Mouse (Mus musculus): Measurements from ENCODE around the gene AW011738. TPM values are rescaled to one million over a fixed set of nuclear protein-coding genes. Genes with fewer than 3 reads are reported as not detected.

The AW011738 gene
- polyA plus RNA-seq, 1 experiment from 2014 or later: 2.3 TPM

DNA sequence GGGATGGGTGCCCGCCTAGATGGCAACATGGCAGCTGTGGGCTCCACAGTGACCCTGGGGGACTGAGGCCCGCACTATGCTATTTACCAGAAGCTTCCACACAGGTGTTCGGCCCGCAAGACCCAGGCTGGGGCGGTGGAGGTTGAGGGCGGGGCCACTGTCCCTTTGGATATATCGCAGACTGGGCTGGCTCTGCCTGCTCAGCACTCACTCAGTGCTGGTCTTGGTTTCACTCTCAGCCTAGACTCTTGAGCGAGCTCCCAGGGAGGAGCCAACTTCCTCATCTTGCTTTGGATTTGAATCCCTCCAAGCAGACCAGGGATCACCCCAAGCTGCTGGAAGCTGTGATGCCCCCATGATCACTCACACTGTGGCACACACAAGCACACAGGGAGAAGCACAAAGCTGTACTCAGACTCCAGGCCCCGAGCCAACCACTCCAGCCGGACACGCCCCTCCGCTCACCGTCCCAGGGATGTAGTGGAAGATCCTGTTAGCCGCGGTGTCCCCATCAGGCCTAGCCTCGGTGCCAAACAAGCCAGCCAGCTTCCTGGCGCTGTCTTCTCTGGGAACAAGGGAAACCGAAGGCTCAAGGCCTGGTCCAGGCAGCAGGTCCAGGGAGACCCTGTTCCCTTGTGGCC lies 24.8 kb downstream of the AW011738 start:
- peak overlapping the region; percentile 33; the same call in 1 of the 2 replicates for H3K27ac ChIP-seq
- 33% methylated on average over 18 of the region's 18 CpGs for WGBS
- peak overlapping the region; percentile 42 for H3K4me2 ChIP-seq
- H3K9ac ChIP-seq: peak overlapping the region; percentile 40
- ATAC-seq (ENCODE audit: insufficient number of reproducible peaks, insufficient read depth, low FRiP score, low TSS enrichment, low read depth): no peak
- H3K9me3 ChIP-seq: no peaks in the 10 kb centered on the region
- H3K27me3 ChIP-seq: no peaks in the 10 kb centered on the region
- peaks cover 41% of the 10 kb centered on the region for H3K36me3 ChIP-seq
- peaks cover 9% of the 10 kb centered on the region for H3K4me1 ChIP-seq
- H3K4me3 ChIP-seq: peak overlapping the region; percentile 17

DNA sequence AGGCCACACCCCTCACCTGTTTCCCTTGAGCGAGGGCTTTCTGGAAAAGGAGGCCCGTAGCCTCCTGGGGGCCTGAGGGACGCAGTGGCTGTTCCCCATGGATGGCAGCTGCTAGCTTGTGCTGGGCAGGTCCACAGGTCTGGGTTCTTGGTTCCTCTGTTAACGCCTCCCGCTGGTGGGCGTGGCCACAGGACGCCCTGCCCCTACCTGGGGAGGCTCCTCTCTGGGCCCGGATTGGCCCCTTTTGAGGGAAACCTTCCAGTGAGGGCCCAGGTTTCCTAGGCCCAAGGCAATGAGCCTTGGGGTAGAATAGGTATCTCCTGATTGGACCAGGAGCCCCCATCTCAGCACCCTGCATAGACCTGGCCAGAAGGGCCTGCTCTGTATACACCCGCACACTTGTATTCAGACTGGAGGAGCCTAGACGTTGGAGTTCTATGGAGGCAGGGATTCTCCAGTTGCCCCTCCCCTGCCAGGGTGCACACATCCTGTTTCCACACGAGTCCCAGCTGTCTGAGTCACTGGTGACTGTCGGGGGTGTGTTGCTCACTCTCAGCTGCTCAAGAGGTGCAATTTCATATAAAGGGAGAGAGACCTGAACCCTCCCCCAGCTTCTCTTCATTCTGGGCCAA lies 25.4 kb downstream of the AW011738 start:
- WGBS: 21% methylated on average over 12 of the region's 12 CpGs
- ATAC-seq (ENCODE audit: insufficient number of reproducible peaks, insufficient read depth, low FRiP score, low TSS enrichment, low read depth): peak; percentile 35; the same call in 1 of the 2 replicates
- Histone ChIP-seq H3K4me3 (peak overlapping the region; percentile 17), H3K4me2 (peak overlapping the region; percentile 42), H3K4me1 (peaks cover 12% of the 10 kb centered on the region), H3K27ac (no peak overlapping the region), H3K9me3 (no peaks in the 10 kb centered on the region), H3K27me3 (no peaks in the 10 kb centered on the region), H3K9ac (peak overlapping the region; percentile 40; the same call in 1 of the 2 replicates), H3K36me3 (peaks cover 44% of the 10 kb centered on the region)

DNA sequence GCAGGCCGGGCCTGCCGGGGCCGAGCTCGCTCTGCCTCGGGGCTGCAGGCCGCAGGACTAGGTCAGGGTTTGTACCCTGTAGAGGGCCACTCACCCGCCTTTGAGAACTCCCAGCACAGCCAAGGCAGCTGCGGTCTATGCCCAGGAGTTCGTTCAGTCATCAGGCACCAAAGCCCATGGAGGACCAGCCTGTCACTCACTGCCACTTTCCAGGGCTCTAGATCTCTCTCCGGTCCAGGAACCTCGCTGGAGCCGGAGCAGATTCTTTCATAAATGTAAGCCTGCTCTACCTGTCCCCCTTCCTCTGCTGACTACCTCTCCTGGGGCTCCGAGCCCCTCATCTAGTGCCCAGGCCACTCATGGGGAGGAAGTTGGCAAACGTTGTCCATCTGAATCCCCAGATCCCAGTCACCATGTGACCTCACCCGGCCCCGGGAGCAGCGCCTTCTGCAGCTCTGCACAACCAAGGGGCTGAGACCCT lies 31.0 kb downstream of the AW011738 start:
- Histone ChIP-seq H3K27ac (peak overlapping the region; percentile 39; the same call in 1 of the 2 replicates), H3K9ac (peak overlapping the region; percentile 88), H3K9me3 (no peaks in the 10 kb centered on the region), H3K4me3 (peak overlapping the region; percentile 74), H3K4me1 (peaks cover 18% of the 10 kb centered on the region), H3K36me3 (peaks cover 58% of the 10 kb centered on the region), H3K4me2 (peak overlapping the region; percentile 95), H3K27me3 (no peaks in the 10 kb centered on the region)
- WGBS: 2% methylated on average over 17 of the region's 17 CpGs
- no peak for ATAC-seq (ENCODE audit: insufficient number of reproducible peaks, insufficient read depth, low FRiP score, low TSS enrichment, low read depth)

DNA sequence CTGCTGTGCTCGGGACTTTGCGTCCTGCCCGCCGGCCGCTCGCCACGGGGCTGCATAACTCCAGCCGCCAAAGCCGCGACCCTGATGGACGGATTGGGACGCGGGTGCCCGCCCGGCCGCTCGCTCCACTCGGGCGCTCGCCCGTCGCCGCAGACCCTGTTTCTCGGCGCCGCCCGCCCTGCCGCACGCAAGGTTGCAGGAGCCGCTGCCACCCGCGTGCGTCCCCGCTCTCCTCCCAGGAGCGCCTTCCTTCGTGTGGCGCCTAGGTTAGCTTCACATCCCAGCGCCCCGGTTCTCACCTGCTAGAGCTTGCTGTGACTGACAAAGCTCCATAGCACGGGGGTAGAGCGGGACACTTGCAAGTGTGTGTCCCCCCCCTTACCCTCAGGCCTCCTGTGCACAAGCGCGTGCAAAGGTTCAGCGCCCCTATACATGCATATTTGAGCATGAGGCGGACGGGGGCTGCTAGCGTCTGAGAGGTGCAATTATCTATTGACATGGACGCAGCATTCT lies 31.7 kb downstream of the AW011738 start, which contains the start of gene Plekhn1:
Gene Plekhn1 (minus strand): TSS at position 157 of the 513 bp plus-strand sequence.
- Histone ChIP-seq H3K9me3 (no peaks in the 10 kb centered on the region), H3K36me3 (peaks cover 58% of the 10 kb centered on the region), H3K27me3 (no peaks in the 10 kb centered on the region), H3K9ac (peak within 1 kb of the TSS; percentile 88), H3K4me2 (peak within 1 kb of the TSS; percentile 95), H3K4me3 (peak within 1 kb of the TSS; percentile 88), H3K4me1 (peaks cover 18% of the 10 kb centered on the region), H3K27ac (peak within 1 kb of the TSS; percentile 91)
- under 1% methylated on average over 46 of the region's 48 CpGs for WGBS
- ATAC-seq (ENCODE audit: insufficient number of reproducible peaks, insufficient read depth, low FRiP score, low TSS enrichment, low read depth): no peak

DNA sequence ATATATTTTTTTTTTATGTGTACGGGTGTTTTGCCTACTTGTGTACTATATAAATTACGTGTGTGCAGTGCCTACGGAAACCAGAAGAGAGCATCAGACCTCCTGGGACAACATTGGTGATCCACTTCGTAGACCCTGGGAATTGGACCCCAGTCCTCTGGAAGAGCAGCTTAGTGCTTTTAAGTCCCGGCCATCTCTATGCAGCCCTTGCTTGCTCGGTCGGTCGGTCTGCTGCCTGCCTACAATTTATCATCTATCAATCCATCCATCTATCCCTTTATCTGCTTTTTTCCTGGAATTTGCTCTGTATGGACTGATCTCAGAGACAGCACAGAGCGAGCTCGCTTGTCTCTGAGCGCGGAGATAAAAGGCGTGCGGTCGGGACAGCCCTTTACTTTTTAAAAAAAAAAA lies 32.3 kb downstream of the AW011738 start:
- peaks cover 58% of the 10 kb centered on the region for H3K36me3 ChIP-seq
- peak overlapping the region; percentile 95 for H3K4me2 ChIP-seq
- H3K27ac ChIP-seq: peak overlapping the region; percentile 91
- H3K9ac ChIP-seq: peak overlapping the region; percentile 80; the same call in 1 of the 2 replicates
- H3K9me3 ChIP-seq: no peaks in the 10 kb centered on the region
- H3K4me3 ChIP-seq: peak overlapping the region; percentile 88
- H3K4me1 ChIP-seq: peaks cover 18% of the 10 kb centered on the region
- ATAC-seq (ENCODE audit: insufficient number of reproducible peaks, insufficient read depth, low FRiP score, low TSS enrichment, low read depth): no peak
- WGBS: 1% methylated on average over 15 of the region's 15 CpGs
- H3K27me3 ChIP-seq: no peaks in the 10 kb centered on the region

DNA sequence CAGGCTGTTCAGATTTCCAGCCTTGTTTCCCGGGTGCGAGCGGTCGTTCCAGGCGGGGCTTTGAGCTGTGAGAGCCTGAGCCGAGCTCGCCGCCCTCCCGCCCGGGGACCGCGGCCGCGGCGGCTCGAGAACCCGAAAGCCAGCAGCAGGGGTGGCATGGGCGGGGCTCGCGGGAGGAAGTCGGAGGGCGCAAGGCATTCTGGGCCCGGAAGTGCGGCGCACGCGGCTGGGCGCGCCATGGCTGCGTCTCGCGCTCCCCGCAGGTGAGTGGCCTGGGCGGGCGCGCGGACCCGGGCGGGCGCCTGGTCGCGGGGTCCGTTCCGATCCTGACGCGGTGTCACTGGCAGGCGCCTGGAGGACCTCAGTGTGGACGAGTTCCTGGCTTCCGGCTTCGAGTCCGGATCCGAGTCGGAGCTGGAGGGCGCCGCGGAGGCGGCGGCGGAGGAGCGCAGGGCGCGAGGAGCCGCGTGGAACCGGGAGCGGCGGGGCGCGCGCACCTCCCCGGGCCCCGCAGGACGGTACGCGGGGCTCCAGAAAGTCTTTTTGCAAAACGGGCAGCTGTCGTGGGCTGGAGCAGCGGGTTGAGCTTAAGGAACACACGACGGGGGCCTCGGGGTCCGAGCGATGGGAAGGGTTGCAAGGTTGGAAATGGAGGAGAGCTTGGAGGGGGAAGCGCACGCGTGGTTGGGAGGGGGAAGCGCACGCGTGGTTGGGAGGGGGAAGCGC lies 32.9 kb downstream of the AW011738 start, which contains the start of gene Noc2l:
Gene Noc2l (plus strand): TSS at position 203 of the 726 bp plus-strand sequence.
- peak; percentile 77 for ATAC-seq (ENCODE audit: insufficient number of reproducible peaks, insufficient read depth, low FRiP score, low TSS enrichment, low read depth)
- H3K4me3 ChIP-seq: peak within 1 kb of the TSS; percentile 88
- H3K9me3 ChIP-seq: no peaks in the 10 kb centered on the region
- WGBS: under 1% methylated on average over 90 of the region's 90 CpGs
- H3K27ac ChIP-seq: peak within 1 kb of the TSS; percentile 91
- peak within 1 kb of the TSS; percentile 88 for H3K9ac ChIP-seq
- no peaks in the 10 kb centered on the region for H3K27me3 ChIP-seq
- H3K36me3 ChIP-seq: peaks cover 58% of the 10 kb centered on the region
- peak within 1 kb of the TSS; percentile 95 for H3K4me2 ChIP-seq
- H3K4me1 ChIP-seq: peaks cover 18% of the 10 kb centered on the region

DNA sequence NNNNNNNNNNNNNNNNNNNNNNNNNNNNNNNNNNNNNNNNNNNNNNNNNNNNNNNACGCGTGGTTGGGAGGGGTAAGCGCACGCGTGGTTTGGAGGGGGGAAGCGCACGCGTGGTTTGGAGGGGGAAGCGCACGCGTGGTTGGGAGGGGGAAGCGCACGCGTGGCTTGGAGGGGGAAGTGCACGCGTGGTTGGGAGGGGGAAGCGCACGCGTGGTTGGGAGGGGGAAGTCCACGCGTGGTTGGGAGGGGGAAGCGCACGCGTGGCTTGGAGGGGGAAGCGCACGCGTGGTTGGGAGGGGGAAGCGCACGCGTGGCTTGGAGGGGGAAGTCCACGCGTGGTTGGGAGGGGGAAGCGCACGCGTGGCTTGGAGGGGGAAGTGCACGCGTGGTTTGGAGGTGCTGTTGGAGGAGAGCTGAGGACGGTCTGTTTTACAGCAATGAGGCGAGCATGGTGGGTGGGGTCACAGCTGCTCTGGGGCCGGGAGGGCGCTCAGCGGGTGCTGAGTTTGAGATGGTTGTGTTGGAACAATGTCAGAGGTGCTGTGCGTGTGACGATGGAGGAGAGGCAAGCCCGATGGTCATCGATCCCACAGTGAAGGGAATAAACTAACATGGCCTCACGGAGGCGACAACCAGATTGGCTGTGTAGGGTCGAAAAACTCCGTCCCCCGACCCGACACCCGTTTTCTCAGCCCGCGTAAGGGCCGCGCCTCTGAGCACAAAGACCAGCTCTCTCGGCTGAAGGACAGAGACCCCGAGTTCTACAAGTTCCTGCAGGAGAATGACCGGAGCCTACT lies 33.7 kb downstream of the AW011738 start:
- H3K4me3 ChIP-seq: peak overlapping the region; percentile 88
- no peaks in the 10 kb centered on the region for H3K27me3 ChIP-seq
- no peaks in the 10 kb centered on the region for H3K9me3 ChIP-seq
- H3K4me2 ChIP-seq: peak overlapping the region; percentile 95
- peak overlapping the region; percentile 80 for H3K9ac ChIP-seq
- peak overlapping the region; percentile 66; the same call in 1 of the 2 replicates for H3K27ac ChIP-seq
- 29% methylated on average over 58 of the region's 60 CpGs for WGBS
- peaks cover 58% of the 10 kb centered on the region for H3K36me3 ChIP-seq
- peaks cover 18% of the 10 kb centered on the region for H3K4me1 ChIP-seq
- no peak for ATAC-seq (ENCODE audit: insufficient number of reproducible peaks, insufficient read depth, low FRiP score, low TSS enrichment, low read depth)

DNA sequence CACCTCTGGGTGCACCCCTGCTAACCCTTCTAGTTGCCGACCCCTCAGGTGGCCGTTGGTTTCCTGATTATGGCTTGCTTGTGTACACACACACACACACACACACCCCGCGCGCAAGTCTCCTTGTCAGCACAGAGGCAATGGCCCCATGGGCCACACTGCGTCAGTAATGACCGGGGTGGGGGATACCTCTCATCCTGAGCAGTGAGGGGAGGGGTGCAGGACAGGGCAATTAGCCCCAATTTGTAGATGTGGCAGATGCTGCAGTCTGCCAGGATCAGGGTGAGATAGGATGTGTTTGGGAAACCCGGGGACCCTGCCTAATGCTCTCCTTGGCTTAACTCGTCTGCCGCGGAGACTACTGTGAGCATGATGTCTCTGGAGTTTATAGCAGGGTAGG lies 46.5 kb downstream of the AW011738 start:
- Histone ChIP-seq H3K27ac (no peak overlapping the region), H3K4me1 (peaks cover 14% of the 10 kb centered on the region), H3K4me2 (no peak overlapping the region), H3K9me3 (no peaks in the 10 kb centered on the region), H3K36me3 (peaks cover 50% of the 10 kb centered on the region), H3K9ac (no peak overlapping the region), H3K27me3 (peaks cover 29% of the 10 kb centered on the region), H3K4me3 (no peak overlapping the region)
- ATAC-seq (ENCODE audit: insufficient number of reproducible peaks, insufficient read depth, low FRiP score, low TSS enrichment, low read depth): no peak
- 71% methylated on average over 11 of the region's 11 CpGs for WGBS

DNA sequence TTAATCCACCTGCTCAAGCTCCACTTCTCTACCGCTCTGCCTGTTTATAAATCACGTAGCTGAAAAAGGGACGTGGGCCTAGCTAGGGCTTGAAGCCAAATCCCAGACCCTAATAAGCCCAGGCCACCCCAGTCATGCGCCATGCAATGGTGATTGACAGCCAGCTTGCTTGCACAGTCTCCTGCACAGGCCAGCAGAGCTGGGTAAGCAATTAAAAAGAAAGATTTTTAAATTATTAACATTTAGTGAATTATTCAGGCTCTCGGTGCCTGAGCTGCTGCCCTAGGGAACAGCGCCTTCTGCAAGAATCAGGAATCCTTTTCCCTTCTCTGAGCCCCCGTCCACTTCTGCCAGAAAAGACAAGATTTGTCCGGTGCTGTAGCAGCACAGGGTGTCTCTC lies 48.0 kb downstream of the AW011738 start:
- no peaks in the 10 kb centered on the region for H3K9me3 ChIP-seq
- no peak overlapping the region for H3K9ac ChIP-seq
- no peak overlapping the region for H3K27ac ChIP-seq
- no peak overlapping the region for H3K4me3 ChIP-seq
- peaks cover 41% of the 10 kb centered on the region for H3K27me3 ChIP-seq
- H3K36me3 ChIP-seq: peaks cover 35% of the 10 kb centered on the region
- WGBS: 69% methylated on average over 8 of the region's 8 CpGs
- H3K4me2 ChIP-seq: no peak overlapping the region
- H3K4me1 ChIP-seq: peaks cover 24% of the 10 kb centered on the region
- no peak for ATAC-seq (ENCODE audit: insufficient number of reproducible peaks, insufficient read depth, low FRiP score, low TSS enrichment, low read depth)

DNA sequence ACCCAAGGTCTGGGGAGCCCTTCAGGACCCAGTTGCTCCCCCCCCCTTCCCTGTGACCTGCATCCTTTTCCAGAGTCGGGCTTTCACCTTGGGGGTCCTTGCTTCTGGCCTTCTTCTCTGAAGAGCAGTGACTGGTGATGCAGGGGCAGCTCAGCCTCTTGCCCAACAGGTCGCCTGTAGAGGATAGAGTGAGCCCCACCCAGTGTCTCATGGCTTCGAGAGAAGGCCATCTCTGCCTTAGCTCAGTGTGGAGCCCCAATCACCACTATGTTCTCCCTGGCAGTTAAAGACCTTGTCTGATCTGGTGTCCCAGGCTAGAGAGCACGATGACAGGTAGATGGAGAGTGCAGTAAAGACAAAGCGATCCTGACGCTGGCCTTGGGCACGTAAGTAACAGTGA lies 49.0 kb downstream of the AW011738 start:
- no peak for ATAC-seq (ENCODE audit: insufficient number of reproducible peaks, insufficient read depth, low FRiP score, low TSS enrichment, low read depth)
- 27% methylated on average over 7 of the region's 7 CpGs for WGBS
- H3K27ac ChIP-seq: no peak overlapping the region

More for the DNA sequence above, 49.0 kb downstream of the AW011738 start:
- H3K27me3 ChIP-seq: peaks cover 41% of the 10 kb centered on the region
- no peaks in the 10 kb centered on the region for H3K9me3 ChIP-seq
- no peak overlapping the region for H3K4me3 ChIP-seq
- no peak overlapping the region; the same call in 1 of the 2 replicates for H3K9ac ChIP-seq
- peaks cover 24% of the 10 kb centered on the region for H3K4me1 ChIP-seq
- H3K4me2 ChIP-seq: no peak overlapping the region
- H3K36me3 ChIP-seq: peaks cover 25% of the 10 kb centered on the region
